Mouse (Mus musculus): Measurements from ENCODE around the gene Stpg2. TPM values are rescaled to one million over a fixed set of nuclear protein-coding genes. Genes with fewer than 3 reads are reported as not detected.
A peak's percentile ranks its signal among the peaks of the same experiment; 100 is the strongest.

Stpg2 gene
- total and polyA plus RNA-seq, 2 experiments from 2014 or later: 0.14 TPM; not detected in 1

GRCm38 (mm10) chr3:139193917-139194316, 11.6 kb upstream of the Stpg2 start:
- ATAC-seq (no peak), DNase-seq (ENCODE audit: low spot score) (peak; percentile 26)
- H3K36me3 ChIP-seq (ENCODE audit: insufficient read depth, low read length): no peaks in the 10 kb centered on the region
- no peak overlapping the region for H3K9ac ChIP-seq (replicated peaks; ENCODE audit: low read length)
- H3K9me3 ChIP-seq (ENCODE audit: low read length): no peaks in the 10 kb centered on the region
- peak; percentile 19; the same call in 1 of the 2 replicates for TF ChIP-seq CTCF (IDR thresholded peaks at IDR 0.05; ENCODE audit: low read depth)
- H3K4me1 ChIP-seq (ENCODE audit: insufficient read depth, low read length): no peaks in the 10 kb centered on the region
- no peak overlapping the region for H3K4me3 ChIP-seq (ENCODE audit: low read length)
- no peaks in the 10 kb centered on the region for H3K27me3 ChIP-seq (ENCODE audit: insufficient read depth, low read length)
- H3K27ac ChIP-seq: no peak overlapping the region
- no peak overlapping the region for H3K4me2 ChIP-seq (ENCODE audit: low read depth, low read length)

GRCm38 (mm10) chr3:139198412-139198811, 7.1 kb upstream of the Stpg2 start:
- ATAC-seq (no peak), DNase-seq (ENCODE audit: low spot score) (no peak)
- TF ChIP-seq CTCF (IDR thresholded peaks at IDR 0.05; ENCODE audit: low read depth): no peak
- H3K4me1 ChIP-seq (ENCODE audit: insufficient read depth, low read length): no peaks in the 10 kb centered on the region
- no peak overlapping the region for H3K4me3 ChIP-seq (ENCODE audit: low read length)
- H3K4me2 ChIP-seq (ENCODE audit: low read depth, low read length): no peak overlapping the region
- H3K36me3 ChIP-seq (ENCODE audit: insufficient read depth, low read length): no peaks in the 10 kb centered on the region
- 56% methylated on average over 3 of the region's 3 CpGs for WGBS
- H3K27me3 ChIP-seq (ENCODE audit: insufficient read depth, low read length): peaks cover 6% of the 10 kb centered on the region; the same call in 1 of the 2 replicates
- H3K27ac ChIP-seq: no peak overlapping the region
- H3K9ac ChIP-seq (replicated peaks; ENCODE audit: low read length): no peak overlapping the region
- no peaks in the 10 kb centered on the region for H3K9me3 ChIP-seq (ENCODE audit: low read length)

GRCm38 (mm10) chr3:139200324-139200723, 5.2 kb upstream of the Stpg2 start:
- no peak overlapping the region for H3K4me2 ChIP-seq (ENCODE audit: low read depth, low read length)
- H3K36me3 ChIP-seq (ENCODE audit: insufficient read depth, low read length): no peaks in the 10 kb centered on the region
- H3K4me1 ChIP-seq (ENCODE audit: insufficient read depth, low read length): no peaks in the 10 kb centered on the region
- peaks cover 7% of the 10 kb centered on the region; the same call in 1 of the 2 replicates for H3K27me3 ChIP-seq (ENCODE audit: insufficient read depth, low read length)
- H3K9ac ChIP-seq (replicated peaks; ENCODE audit: low read length): no peak overlapping the region
- no peak overlapping the region for H3K4me3 ChIP-seq (ENCODE audit: low read length)
- TF ChIP-seq CTCF (IDR thresholded peaks at IDR 0.05; ENCODE audit: low read depth): no peak
- DNase-seq (ENCODE audit: low spot score) (no peak), ATAC-seq (no peak)
- 73% methylated on average over 3 of the region's 3 CpGs for WGBS
- H3K9me3 ChIP-seq (ENCODE audit: low read length): no peaks in the 10 kb centered on the region
- no peak overlapping the region for H3K27ac ChIP-seq

GRCm38 (mm10) chr3:139216945-139217344, 11.5 kb downstream of the Stpg2 start:
- DNase-seq (ENCODE audit: low spot score): no peak
- H3K4me3 ChIP-seq (ENCODE audit: low read length): no peak overlapping the region

GRCm38 (mm10) chr3:139225123-139225522, 19.6 kb downstream of the Stpg2 start:
- H3K4me1 ChIP-seq (ENCODE audit: insufficient read depth, low read length): no peaks in the 10 kb centered on the region
- no peak for TF ChIP-seq CTCF (IDR thresholded peaks at IDR 0.05; ENCODE audit: low read depth)
- H3K9ac ChIP-seq (replicated peaks; ENCODE audit: low read length): no peak overlapping the region
- no peaks in the 10 kb centered on the region for H3K27me3 ChIP-seq (ENCODE audit: insufficient read depth, low read length)
- 37% methylated on average over 3 of the region's 3 CpGs for WGBS
- no peaks in the 10 kb centered on the region for H3K36me3 ChIP-seq (ENCODE audit: insufficient read depth, low read length)
- peak; percentile 43; the same call in 1 of the 2 replicates for ATAC-seq
- no peak for DNase-seq (ENCODE audit: low spot score)
- H3K9me3 ChIP-seq (ENCODE audit: low read length): no peaks in the 10 kb centered on the region
- no peak overlapping the region for H3K27ac ChIP-seq
- no peak overlapping the region for H3K4me2 ChIP-seq (ENCODE audit: low read depth, low read length)
- no peak overlapping the region for H3K4me3 ChIP-seq (ENCODE audit: low read length)

More at GRCm38 (mm10) chr3:139216945-139217344, 11.5 kb downstream of the Stpg2 start:
- H3K4me2 ChIP-seq (ENCODE audit: low read depth, low read length): no peak overlapping the region
- no peak for ATAC-seq
- no peak overlapping the region for H3K27ac ChIP-seq
- no peaks in the 10 kb centered on the region for H3K36me3 ChIP-seq (ENCODE audit: insufficient read depth, low read length)
- no peaks in the 10 kb centered on the region for H3K9me3 ChIP-seq (ENCODE audit: low read length)
- H3K4me1 ChIP-seq (ENCODE audit: insufficient read depth, low read length): no peaks in the 10 kb centered on the region
- TF ChIP-seq CTCF (IDR thresholded peaks at IDR 0.05; ENCODE audit: low read depth): no peak
- 54% methylated on average over 9 of the region's 9 CpGs for WGBS
- H3K9ac ChIP-seq (replicated peaks; ENCODE audit: low read length): no peak overlapping the region
- H3K27me3 ChIP-seq (ENCODE audit: insufficient read depth, low read length): no peaks in the 10 kb centered on the region

- no peak overlapping the region for H3K4me2 ChIP-seq (ENCODE audit: low read depth, low read length)
These were observed 21.3 kb downstream of the Stpg2 start for GRCm38 (mm10) chr3:139226811-139227210.

GRCm38 (mm10) chr3:139245219-139245618, 39.7 kb downstream of the Stpg2 start:
- Histone ChIP-seq H3K4me2 (ENCODE audit: low read depth, low read length) (no peak overlapping the region), H3K4me1 (ENCODE audit: insufficient read depth, low read length) (no peaks in the 10 kb centered on the region), H3K9me3 (ENCODE audit: low read length) (no peaks in the 10 kb centered on the region), H3K27ac (no peak overlapping the region), H3K9ac (replicated peaks; ENCODE audit: low read length) (no peak overlapping the region), H3K27me3 (ENCODE audit: insufficient read depth, low read length) (no peaks in the 10 kb centered on the region), H3K36me3 (ENCODE audit: insufficient read depth, low read length) (no peaks in the 10 kb centered on the region), H3K4me3 (ENCODE audit: low read length) (no peak overlapping the region)
- 83% methylated on average over 2 of the region's 2 CpGs for WGBS
- DNase-seq (ENCODE audit: low spot score) (no peak), ATAC-seq (no peak)
- no peak for TF ChIP-seq CTCF (IDR thresholded peaks at IDR 0.05; ENCODE audit: low read depth)

More at GRCm38 (mm10) chr3:139226811-139227210, 21.3 kb downstream of the Stpg2 start:
- no peak for DNase-seq (ENCODE audit: low spot score)
- 66% methylated on average over 4 of the region's 4 CpGs for WGBS
- Histone ChIP-seq H3K36me3 (ENCODE audit: insufficient read depth, low read length) (no peaks in the 10 kb centered on the region), H3K4me3 (ENCODE audit: low read length) (no peak overlapping the region), H3K4me1 (ENCODE audit: insufficient read depth, low read length) (no peaks in the 10 kb centered on the region), H3K9ac (replicated peaks; ENCODE audit: low read length) (no peak overlapping the region), H3K9me3 (ENCODE audit: low read length) (no peaks in the 10 kb centered on the region), H3K27me3 (ENCODE audit: insufficient read depth, low read length) (no peaks in the 10 kb centered on the region), H3K27ac (no peak overlapping the region)
- no peak for ATAC-seq
- no peak for TF ChIP-seq CTCF (IDR thresholded peaks at IDR 0.05; ENCODE audit: low read depth)
